Mouse (Mus musculus) spleen, adult 2 months (tissue): ENCODE data around the gene H2al1h.
"Not testable (repeated sequence)": the region's sequence is repeated elsewhere in the genome, so short reads cannot be mapped to it uniquely, and the experiment has no call there.

Source experiments
- CTCF ChIP-seq: fragments of 200-500 bp; IDR thresholded peaks from 2 replicates; pipeline ENCODE4 v1.5.1; 2011; ENCODE audit warnings: mild to moderate bottlenecking, inconsistent platforms; ENCODE audit not compliant: insufficient read depth, insufficient read length, insufficient replicate concordance; ENCODE audit errors: extremely low read depth
- POLR2A ChIP-seq: fragments of 200-500 bp; IDR thresholded peaks from 2 replicates; pipeline ENCODE4 v1.6.1; 2011; ENCODE audit warnings: low read depth, low read length, inconsistent platforms

DNA sequence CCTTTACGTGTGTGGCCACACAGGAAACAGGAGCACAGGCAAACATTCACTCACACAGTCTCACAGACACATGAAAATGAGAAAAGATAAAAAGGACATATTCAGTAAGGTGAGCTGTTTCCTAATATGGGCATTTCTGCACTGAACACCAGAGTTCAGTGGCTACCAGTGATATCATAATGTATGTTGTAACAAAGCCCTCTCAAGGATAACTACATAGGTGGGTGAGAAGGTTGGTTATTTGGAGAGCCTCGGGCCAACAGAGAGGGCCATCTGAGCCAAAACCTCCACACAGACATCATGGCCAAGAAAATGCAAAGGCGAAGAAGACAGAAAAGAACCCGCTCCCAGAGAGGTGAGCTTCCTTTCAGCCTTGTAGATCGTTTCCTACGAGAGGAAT is 12.8 kb upstream of the H2al1h start, which contains the start of gene H2al1d:
- not testable (repeated sequence) for TF ChIP-seq CTCF, POLR2A
